Mouse (Mus musculus): ENCODE data around the gene Pdcd4. TPM values are rescaled to one million over a fixed set of nuclear protein-coding genes. Genes with fewer than 3 reads are reported as not detected.
"Not testable (repeated sequence)": the region's sequence is repeated elsewhere in the genome, so short reads cannot be mapped to it uniquely, and the experiment has no call there.

Gene Pdcd4
- total RNA-seq, 4 experiments from 2014 or later: 18.3 to 28.1 (median 23.4) TPM

DNA sequence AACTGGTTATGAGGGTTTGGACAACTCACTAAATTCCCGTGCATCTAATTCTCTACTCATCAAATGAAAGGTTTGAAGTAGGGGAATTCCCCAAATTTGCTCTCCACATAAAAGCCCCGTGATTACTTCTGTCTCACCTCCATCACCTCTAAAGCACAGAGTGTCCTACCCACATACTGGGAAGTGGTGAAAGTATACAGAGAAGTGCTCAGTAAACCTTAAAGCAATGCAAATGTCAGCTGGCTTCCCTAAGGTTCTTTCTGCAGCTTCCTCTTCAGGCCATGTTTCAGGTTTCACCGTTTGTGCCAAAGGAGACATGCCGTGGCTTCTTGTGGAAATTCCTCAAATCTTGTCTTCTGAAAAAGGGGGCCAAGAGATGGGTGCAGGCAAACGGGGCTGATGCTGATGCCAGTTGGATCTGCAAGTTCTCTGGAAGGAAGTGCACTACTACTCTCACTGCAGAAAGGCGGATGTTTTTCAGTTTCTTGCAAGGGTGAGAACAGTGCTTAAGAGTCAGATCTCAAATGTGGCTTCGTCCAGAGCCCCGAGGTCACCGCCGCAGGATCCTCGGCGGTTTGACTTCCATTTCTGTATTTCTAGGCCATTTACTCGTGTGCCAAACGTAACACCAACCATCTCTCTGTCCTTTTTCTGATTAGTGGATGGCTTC is 8.0 kb downstream of the Pdcd4 start:
- DNase-seq (ENCODE audit: low spot score): no peak

DNA sequence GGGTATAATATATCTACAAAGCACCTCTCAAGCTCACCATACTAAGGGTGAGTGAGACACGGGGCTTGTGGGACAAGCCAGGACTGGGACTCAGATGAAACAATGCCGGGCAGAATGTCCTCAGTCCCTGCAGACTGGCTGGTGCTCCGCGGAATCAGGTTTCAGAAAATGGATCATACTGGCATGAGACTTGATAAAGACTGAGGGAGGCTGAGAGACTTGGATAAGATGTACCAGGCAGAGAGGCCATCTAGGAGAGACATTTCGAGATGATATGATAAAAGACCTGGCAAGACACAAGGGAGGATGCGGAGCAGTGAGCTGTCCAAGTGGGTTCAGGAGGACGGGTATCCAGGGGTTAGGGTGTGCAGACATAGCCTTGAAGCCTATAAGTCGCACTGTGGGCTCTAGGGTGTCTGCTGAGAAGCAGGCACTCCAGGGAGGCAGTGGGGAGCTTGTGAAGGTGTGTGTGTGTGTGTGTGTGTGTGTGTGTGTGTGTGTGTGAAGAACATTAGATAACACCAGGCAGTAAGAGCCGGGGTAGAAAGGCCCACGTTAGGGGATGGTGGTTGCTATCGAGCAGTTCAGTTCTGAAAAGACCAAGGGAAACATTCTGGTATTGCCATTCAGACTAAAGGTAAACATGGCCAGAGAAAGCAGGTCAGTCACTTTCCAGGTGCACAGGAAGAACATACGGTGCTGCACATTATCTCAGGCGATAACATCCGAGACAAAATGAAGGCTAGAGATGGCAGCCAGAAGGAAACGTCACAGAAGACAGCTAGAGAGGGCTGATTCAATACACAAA is 10.1 kb downstream of the Pdcd4 start:
- no peak for DNase-seq (ENCODE audit: low spot score)

DNA sequence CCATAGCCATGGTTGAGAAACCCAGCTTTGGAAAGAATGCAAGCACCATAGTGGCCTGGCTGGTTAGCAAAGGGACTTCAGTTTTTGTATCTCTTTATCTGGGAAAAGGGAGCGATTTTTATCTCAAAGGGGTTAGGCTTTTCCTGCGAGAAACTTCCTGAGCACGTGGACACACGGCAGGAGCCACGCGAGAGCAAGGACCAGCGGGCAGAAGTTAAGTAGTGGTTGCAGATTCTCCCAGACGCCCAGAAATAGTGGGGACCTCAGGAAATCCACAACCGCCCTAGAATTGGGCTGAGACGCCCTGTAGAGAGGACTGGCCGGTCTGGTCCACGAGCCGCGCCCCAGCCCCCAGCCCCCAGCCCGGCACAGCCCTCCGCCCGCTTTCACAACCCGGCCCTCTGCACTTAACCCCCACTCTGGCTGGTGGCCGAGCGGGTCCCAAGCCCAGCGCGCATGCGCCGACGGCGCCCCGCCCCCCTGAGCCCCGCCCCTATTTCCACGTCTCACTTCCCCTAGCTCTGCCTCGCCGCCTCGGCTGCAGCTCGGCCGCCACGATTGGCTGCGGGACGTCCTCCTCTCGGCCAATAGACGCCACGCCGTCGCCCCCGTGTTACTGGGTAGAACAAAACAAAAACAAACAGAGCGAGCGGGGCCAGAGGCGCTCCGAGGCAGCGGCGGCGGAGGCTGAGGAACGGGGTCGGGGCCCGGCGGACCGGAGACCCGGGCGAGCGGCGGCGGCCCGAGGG is 10.9 kb downstream of the Pdcd4 start:
- peak; percentile 95 for DNase-seq (ENCODE audit: low spot score)

DNA sequence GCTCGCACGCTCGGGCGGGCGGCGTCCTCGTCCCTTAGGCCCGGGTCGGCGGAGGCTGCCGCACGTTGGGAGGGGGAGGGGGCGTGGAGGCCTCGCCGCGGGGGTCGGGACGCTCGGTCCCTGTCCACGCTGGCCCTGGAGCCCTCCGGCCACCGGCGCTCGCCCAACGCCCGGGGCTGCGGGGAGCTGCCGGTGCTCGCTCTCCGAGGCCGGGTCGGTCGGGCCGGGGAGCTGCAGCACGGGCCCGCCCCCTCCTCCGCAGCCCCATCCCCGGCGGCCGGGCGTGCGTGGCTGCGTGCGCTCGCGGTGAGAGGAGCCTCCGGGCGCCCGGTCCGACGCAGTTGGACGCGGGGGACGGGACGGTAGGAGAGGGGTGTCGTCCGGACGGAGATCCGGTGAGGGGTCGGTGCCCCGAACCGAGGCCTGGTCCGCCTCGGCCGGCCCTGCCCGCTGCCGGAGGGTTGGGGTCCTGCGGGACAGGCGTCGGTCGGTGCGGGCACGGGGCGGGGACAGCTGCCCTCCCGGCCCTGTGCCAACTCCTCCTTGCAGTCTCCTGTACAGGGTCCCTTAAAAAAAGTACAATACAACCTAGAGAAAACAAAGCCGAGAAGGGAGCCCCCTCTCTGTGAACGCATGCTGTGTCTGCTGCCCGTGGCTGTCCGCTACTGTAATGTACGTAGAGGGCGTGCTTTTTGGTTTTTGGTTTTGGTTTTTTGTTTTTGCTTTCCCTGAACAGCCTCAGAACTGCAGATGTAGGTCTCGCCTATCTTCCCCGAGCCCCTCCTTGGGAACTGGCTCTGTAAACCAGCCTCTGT is 11.7 kb downstream of the Pdcd4 start:
- peak; percentile 63 for DNase-seq (ENCODE audit: low spot score)

DNA sequence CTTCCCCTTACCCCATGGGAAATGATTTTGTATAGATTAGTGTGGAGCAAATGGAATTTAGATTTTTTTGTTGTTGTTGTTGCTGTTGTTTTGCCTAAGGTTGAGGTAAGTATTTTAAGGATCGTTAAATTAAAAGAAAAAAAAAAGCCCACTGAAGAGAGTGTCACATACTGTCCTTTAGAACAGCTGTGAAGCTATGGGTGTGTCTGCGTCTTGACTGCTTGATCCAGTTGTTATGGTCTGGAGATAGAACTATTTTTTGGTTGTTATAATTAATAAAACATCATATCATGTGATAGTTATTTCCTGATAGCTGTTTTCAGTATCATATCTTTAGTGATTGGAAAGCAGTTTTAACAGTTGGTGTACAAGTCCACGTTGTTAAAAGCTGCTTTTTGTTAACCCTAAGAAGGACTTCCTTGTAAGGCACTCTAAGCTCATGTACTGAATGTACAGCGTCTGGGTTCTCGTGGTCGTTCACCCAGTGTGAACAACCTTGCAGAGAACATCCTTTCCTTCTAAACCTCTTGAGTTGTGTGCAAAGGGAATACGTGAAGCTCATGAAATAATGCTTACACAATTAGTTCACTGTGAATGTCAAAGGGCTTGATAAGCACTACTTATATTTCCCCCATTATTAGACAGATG is 12.9 kb downstream of the Pdcd4 start:
- DNase-seq (ENCODE audit: low spot score): no peak

DNA sequence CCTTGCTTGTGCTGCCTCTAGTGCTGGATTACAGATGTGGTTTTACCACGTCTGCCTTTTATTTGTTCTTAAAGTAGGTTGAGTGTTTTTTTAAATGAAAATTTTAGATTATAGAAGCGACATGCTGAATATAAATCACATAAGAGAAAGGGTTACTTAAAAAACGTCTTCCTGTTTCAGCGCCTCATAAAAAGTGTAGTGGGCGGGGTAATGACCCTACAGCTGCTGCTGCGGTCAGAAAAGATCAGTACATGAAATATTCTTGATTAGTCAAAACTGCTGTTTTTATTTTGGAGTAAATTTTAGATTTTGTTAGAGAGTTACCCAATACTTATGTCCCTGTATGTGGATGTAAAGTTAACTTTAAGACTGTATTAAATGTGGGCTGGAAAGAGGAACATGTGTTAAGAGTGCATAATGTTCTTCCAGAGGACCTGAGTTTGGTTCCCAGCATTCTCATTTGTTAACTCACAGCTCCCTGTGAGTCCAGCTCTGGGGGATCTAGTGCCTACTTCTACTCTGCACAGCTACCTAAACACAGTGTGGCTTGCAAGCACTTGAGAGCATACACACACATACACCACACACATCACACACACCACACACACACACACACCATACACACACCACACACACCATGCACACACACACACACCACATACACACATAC is 14.1 kb downstream of the Pdcd4 start:
- DNase-seq (ENCODE audit: low spot score): no peak

DNA sequence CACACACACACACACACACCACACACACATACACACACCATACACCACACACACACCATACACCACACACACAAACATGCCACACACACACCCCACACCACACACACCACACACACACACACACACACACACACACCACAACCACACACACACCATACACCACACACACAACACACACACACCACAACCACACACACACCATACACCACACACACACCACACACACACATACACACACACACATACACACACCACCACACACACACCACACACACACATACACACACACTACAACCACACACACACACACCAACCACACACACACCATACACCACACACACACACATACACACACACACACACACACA is 14.7 kb downstream of the Pdcd4 start:
- DNase-seq (ENCODE audit: low spot score): not testable (repeated sequence)

DNA sequence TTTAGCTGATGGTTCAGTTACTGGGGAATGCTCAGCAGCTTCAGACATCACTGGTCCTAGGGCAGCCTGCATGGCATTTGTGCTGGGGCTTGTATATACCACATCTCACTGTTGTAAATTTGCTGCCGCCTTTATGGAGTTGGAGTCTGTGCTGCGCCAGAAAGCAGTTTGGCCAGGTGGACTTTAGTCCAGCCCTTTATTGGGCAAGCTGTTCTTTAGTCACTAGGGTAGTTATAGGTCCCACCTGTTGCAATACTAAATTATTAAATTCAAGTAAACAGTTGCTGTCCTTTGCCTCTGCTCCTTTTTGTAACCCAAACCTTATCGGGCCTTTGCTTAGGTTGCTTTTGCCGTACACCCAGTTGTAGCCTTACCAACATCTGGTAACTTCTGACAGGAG is 22.9 kb downstream of the Pdcd4 start:
- DNase-seq (ENCODE audit: low spot score): no peak

DNA sequence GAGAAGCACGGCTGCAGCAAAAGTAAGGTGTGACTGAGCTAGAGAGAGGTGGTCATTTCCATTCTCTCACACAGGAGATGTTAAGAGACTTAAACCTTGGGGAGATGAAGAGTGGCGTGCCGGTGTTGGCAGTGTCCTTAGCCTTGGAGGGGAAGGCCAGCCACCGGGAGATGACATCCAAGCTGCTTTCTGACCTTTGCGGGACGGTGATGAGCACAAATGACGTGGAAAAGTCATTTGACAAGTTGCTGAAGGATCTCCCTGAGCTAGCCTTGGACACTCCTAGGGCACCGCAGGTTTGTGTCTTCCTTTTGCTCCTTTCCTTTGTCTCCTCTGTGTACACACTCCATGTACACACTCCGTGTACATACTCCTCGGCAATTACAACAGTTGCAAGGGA is 27.5 kb downstream of the Pdcd4 start:
- no peak for DNase-seq (ENCODE audit: low spot score)

DNA sequence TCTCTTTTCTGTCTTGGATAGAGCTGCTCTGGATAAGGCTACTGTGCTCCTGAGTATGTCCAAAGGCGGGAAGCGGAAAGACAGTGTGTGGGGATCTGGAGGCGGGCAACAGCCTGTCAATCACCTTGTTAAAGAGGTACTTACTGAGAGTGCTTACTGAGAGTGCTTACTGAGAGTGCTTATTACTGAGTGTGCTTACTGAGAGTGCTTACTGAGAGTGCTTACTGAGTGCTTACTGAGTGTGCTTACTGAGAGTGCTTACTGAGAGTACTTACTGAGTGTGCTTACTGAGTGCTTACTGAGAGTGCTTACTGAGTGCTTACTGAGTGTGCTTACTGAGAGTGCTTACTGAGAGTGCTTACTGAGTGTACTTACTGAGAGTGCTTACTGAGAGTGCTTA is 30.0 kb downstream of the Pdcd4 start:
- not testable (repeated sequence) for DNase-seq (ENCODE audit: low spot score)

DNA sequence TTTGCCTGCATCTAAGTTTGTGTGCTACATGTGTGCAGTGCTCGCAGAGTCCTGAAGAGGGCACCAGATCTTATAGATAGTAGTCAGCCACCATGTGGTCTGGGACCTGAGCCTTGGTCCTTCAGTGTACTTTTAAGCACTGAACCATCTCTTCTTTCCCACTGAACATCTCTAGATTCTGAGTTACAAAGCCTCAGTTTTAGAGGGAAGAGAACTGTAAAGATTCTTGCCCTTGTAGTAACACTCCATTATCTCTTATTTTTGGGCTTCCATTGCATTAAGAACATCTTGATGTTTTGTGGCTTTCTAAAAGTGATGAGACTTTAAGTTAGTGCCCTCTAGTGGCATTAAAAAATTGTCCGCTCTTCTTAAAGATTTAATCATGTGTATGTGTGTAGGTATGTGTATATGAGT is 33.3 kb downstream of the Pdcd4 start:
- DNase-seq (ENCODE audit: low spot score): no peak

DNA sequence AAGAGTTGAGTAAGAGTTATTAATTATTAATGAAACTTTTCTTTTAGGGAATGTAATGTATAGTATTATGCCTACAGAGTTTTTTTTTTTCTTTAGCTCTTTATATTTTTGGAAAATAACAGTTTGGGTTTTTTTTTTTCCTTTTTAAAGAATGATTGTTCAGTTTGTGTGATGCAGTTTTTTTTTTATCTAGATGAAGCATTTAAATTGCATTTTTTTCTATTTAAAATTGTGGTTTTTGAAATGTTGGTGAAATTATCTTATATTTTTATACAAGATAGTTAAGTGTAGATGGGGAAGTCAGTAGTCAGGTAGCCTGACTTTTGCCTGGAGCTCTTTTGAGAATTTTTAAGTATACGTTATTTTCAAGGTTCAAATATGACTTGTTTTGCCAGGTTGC is 34.7 kb downstream of the Pdcd4 start:
- DNase-seq (ENCODE audit: low spot score): no peak

DNA sequence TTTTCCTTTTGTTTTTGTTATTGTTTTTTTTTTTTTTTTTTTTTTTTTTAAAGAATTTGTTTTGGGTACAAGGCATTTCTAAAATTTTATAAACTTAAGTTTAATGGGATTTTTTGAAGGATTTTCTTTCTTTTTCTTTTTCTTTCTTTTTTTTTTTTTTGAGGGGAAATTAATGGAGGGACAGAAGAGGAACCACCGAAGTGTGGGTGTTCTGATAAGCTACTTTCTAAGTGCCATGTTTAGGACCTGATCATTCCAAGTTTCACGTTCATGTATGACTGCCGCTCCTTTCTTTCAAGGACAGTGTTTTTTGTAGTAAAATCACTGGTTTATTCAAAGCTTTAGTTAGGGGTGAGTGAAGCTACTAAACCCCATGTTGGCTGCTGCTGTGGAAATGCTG is 37.2 kb downstream of the Pdcd4 start:
- DNase-seq (ENCODE audit: low spot score): no peak

DNA sequence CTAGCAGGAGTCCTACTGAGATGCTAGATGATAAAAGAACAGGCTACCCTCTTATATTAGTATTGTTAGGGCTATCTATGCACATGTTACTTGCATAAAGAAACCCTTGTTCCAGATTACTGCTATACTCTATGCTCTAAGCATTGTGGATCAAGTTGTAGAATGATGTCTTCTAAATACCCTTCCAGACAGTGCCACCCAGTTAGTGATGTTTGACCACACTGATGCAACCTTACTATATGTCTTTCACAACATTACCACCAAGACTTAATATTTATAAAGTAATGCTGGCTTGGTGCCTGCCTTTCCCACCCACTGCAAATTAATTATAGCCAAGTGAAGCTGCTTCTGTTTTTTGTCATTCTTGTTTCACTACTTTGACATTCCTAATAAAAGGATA is 41.0 kb downstream of the Pdcd4 start:
- DNase-seq (ENCODE audit: low spot score): no peak

DNA sequence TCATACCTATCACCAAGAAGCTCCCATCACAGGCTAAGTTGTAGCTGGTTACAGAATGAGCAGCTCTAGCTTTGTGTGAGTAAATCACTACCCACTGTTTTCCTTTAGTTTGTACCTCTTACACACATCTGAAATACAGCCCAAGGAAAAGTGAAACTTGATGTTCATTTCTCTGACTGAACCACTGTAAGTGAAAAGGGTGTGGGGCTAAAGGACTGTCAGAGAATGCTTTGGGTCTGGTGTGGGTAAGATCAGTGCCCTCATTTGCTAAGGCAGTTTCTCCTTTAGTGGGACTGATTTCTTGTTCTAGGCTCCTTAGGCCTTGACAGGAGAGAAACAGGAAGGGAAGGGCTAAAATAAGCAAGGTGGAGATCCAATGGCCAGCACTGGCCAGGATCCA is 42.0 kb downstream of the Pdcd4 start:
- peak; percentile 13 for DNase-seq (ENCODE audit: low spot score)

DNA sequence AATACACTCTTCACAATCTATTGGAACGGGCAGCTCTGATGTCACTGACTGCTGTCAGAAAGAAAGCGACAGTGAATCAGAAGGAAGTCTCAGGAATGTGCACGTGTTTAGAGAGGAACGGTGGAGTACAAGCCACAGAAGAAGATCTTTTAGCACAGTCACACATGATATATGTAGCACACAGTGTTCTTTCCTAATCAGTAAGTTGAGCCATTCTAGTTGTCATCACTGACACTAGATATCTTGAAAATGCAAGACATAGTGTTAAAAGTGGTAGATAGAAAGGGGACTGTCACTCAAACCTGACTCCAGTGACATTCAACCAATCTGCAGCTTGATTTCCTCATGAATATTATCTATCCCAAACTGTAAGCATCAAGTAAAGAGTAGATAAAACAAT is 47.4 kb downstream of the Pdcd4 start:
- no peak for DNase-seq (ENCODE audit: low spot score)

DNA sequence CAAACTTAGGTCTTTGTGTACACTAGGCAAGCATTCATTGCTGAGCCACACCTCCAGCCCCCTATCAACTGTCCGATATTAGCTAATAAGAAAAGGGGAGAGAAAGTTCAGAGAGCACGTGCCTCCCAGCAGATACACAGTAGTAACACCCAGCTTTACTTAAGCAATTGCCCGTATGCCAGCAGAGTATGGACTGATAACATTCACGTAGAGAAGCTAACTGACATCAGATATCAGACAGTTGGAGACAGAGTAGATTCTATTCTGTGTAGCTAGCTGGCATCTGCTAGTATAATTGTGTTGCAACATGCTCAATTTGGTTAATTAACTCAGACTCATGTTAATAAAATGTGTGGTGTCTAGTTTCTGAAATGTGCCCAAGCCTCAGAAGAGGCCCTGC is 49.1 kb downstream of the Pdcd4 start:
- DNase-seq (ENCODE audit: low spot score): no peak

DNA sequence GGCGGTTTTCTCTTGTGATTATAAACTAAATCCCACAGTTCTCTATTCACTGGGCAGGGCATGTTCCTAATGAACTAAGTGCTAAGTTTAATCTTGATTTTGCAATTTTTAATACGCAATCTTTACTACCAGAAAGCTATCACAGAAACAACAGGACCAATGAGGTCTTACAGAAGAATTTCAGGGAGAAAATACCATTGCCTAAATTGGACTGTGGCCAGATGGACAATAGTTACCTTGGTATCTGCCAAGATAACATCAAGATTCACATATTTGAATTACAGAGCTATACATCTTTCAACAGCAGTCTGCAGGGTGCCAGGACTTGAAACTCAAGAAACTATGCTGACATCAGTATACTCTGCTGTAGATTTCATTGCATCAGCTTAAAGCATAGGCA is 50.3 kb downstream of the Pdcd4 start:
- DNase-seq (ENCODE audit: low spot score): no peak

DNA sequence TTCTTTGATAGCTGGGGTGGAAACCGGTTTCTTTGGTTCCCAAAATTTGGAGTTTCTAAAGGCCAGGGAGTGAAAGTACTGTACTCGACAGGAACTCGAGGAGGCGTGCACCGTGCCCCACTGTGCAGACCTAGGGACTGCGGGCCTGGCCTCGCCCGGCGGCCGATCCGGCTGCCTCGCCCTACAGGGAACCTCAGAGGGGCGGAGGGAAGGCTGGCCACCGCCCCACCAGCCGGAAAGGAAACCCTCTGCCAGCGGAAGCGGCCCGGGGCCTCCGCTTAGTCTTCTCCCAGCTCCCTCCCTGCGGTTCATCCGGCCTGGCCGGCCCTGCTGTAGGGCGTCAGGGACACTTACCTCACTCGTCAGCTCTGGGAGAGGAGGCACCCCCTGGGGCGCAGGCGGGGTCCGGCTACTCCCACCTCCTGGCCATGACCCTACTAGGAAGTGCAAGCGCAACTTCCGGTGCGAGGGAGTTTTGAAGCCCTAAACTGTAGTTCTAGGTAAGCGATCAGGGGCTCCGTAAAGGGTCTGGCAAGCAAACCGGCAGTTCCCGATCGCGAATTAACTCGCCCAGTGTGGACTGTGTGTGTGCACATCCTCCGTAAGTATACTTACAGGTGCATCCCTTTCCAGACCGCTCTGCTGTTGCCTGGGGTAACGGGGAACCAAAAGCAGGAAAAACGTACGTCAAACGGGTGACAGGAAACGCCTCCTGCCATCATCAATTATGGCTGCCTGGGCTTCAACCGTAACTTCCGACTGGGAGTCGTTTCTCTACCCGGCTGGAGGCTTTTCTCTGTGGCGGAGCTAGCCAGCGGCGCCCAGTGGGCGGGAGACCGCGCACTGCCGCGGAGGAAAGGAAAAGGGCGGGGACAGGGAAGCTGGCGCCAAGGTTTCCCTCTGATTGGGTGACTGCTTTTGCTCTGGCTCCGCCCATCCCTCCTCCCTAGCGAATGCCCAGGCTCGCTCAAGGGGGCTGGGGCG is 52.1 kb downstream of the Pdcd4 start, which contains the start of the genes Shoc2 and Bbip1:
TSS of gene Shoc2 (plus strand) at position 505 of the 984 bp plus-strand sequence.
TSS of gene Bbip1 (minus strand) at position 826 of the 984 bp plus-strand sequence.
- DNase-seq (ENCODE audit: low spot score): peak; percentile 98

Data from heart, adult 8-10 months (tissue).